Mouse (Mus musculus): ENCODE measurements around the gene Ahcyl1. TPM values are rescaled to one million over a fixed set of nuclear protein-coding genes. Genes with fewer than 3 reads are reported as not detected.

Gene Ahcyl1
- polyA plus RNA-seq, 1 experiment from 2014 or later, result 93.2 TPM

DNA sequence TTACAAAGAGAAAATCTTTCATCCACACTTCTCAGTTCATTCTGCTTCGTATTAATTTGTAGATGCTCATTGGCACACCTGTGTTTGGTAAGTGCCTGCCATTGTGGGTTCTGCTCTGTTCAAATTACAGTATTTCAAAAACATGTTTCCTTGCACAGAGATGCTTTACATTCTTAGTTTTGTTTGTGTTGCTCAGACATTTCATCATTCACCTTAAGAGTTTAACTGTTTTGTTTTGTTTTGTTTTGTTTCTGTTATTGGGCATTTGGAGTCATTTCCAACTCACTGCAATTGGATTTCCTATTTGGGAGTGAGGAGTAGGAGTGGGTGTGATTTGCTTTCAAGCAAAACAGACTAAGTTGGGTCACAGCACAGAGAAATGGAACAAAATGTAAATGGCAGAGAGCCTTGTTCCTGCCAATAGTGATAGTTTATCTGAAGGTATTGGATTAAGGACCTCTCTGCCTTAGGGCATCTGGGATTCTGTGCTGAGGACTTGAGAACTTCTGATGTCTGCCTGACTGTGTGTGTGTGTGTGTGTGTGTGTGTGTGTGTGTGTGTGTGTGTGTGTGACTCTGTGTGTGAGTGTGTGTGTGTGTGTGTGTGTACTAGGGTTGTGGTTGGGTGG is 5.5 kb upstream of the Ahcyl1 start:
- Histone ChIP-seq H3K27ac (no peak overlapping the region), H3K27me3 (no peaks in the 10 kb centered on the region), H3K4me1 (peaks cover 3% of the 10 kb centered on the region; the same call in 1 of the 2 replicates), H3K9ac (no peak overlapping the region), H3K9me3 (no peaks in the 10 kb centered on the region), H3K36me3 (no peaks in the 10 kb centered on the region), H3K4me2 (no peak overlapping the region), H3K4me3 (no peak overlapping the region)
- ATAC-seq (ENCODE audit: insufficient number of reproducible peaks, insufficient read depth, low FRiP score, low TSS enrichment, low read depth), result no peak
- 84% methylated on average over 1 of the region's 1 CpGs for WGBS

DNA sequence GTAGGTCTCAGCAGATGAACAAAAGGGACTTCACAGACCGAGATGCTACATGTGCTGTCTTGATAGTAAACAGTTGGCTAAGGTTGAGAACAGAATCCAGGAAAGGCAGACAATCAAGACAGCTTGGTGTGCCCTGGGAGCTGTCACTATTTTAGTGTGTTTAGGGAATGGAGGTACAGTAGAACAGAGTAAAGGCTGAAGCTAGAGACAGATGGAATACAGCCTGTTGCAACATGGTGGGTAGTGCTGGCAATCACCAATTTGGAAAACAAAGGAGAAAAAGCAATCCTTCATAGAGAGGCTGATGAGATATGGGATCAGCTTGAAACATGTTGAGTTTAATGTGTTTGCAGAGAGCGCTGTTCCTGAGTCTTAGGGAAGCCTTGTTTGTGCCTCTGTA is 4.3 kb upstream of the Ahcyl1 start:
- H3K36me3 ChIP-seq, result no peaks in the 10 kb centered on the region
- no peak for ATAC-seq (ENCODE audit: insufficient number of reproducible peaks, insufficient read depth, low FRiP score, low TSS enrichment, low read depth)
- no peaks in the 10 kb centered on the region for H3K9me3 ChIP-seq
- no peaks in the 10 kb centered on the region for H3K27me3 ChIP-seq
- no peak overlapping the region for H3K4me2 ChIP-seq
- no peak overlapping the region for H3K27ac ChIP-seq
- peaks cover 5% of the 10 kb centered on the region; the same call in 1 of the 2 replicates for H3K4me1 ChIP-seq
- no peak overlapping the region for H3K4me3 ChIP-seq
- H3K9ac ChIP-seq, result no peak overlapping the region
- WGBS, result 89% methylated on average over 2 of the region's 2 CpGs

DNA sequence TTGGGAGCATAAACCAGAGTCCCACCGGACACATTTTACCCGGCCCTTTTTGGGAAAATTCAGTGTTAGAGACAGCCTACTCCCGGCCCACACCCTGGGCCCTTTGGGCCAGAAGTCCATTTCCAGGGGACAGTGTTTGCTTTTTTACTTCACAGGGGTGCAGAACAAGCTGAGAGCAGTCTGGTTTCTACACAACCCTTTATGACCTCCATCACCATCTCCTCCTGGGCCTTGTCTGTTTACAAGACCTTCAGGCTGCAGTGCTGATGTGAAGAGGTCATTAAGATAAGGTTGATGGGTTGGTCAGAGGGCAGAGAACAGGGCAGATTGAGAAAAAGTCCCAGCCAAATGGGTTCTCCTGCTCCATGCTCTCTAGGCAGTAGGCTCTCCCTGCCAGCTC is 550 bp upstream of the Ahcyl1 start:
- 49% methylated on average over 3 of the region's 3 CpGs for WGBS
- Histone ChIP-seq H3K27ac (no peak overlapping the region), H3K4me1 (peaks cover 28% of the 10 kb centered on the region), H3K9me3 (no peaks in the 10 kb centered on the region), H3K4me3 (peak overlapping the region; percentile 90), H3K4me2 (peak overlapping the region; percentile 46), H3K36me3 (no peaks in the 10 kb centered on the region), H3K9ac (peak overlapping the region; percentile 54; the same call in 1 of the 2 replicates), H3K27me3 (no peaks in the 10 kb centered on the region)
- ATAC-seq (ENCODE audit: insufficient number of reproducible peaks, insufficient read depth, low FRiP score, low TSS enrichment, low read depth), result peak; percentile 28

DNA sequence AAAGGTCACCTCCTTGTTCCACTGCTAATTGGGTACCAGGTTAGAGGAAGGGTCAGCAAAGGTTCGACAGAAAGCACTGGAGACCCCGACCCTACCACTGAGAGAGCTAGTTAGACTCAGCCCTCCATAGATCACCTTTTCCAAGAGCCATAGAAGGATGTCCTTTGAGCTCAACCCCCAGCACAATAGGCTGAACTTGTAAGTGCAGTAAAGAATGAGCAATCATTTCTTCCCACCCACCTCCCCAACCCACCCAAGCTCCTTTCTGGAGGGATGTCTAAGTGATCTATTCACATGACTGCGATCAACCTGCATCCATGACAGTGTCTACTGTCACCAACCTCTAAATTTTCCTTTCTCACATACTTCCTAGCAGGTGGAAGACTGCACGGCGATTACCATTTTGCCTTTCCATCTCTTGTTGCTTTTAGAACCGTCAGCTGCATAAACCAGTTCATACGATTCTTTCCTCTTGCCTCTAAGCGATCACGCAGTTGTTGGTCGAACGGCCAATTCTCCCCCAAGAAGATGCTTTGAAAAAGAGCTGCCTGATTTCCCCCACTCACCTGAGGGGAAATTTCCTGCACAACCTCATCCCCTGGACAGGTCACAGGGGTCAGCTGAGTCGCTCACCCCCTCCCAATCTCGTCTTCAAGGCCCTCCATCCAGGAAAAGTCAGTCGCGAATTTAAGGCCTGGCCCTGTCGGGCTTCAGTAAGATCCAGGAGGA is 977 bp downstream of the Ahcyl1 start:
- peak overlapping the region; percentile 94 for H3K27ac ChIP-seq
- H3K9me3 ChIP-seq, result no peaks in the 10 kb centered on the region
- H3K27me3 ChIP-seq, result no peaks in the 10 kb centered on the region
- no peaks in the 10 kb centered on the region for H3K36me3 ChIP-seq
- H3K4me2 ChIP-seq, result peak overlapping the region; percentile 84
- ATAC-seq (ENCODE audit: insufficient number of reproducible peaks, insufficient read depth, low FRiP score, low TSS enrichment, low read depth), result no peak
- peak overlapping the region; percentile 90 for H3K4me3 ChIP-seq
- H3K4me1 ChIP-seq, result peaks cover 39% of the 10 kb centered on the region
- WGBS, result 5% methylated on average over 16 of the region's 16 CpGs
- H3K9ac ChIP-seq, result peak overlapping the region; percentile 98

DNA sequence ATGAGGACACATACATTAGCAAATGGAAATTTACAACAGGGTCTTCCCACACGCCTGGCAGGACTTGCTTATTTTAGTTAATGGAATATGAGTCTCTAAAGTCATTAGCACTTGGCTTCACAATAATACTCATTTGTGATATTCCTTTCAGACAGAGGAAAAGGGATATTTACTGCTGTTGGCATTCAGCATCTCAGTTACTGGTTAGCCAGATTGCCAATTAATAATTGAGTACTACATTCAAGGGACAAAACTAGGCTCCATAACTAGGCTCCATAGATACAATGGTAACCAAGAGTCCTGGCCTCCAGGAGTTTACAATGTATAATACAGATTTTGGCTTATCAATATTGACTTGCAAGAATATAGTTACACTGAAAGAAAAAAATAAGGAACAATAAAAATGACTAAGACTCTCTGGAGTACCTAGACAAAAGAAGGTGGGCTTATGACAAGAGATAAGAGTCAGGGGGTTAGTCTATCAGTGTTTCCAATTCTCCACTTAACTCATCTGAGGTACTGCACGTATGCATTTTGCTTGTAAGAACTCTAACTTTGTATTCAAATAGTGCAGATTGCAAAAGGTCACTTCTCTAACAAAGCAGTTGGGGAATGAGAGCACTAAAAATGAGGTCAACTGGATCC is 2.0 kb downstream of the Ahcyl1 start:
- Histone ChIP-seq H3K4me1 (peaks cover 47% of the 10 kb centered on the region), H3K27ac (no peak overlapping the region), H3K9ac (peak overlapping the region; percentile 98; the same call in 1 of the 2 replicates), H3K4me2 (peak overlapping the region; percentile 84), H3K36me3 (no peaks in the 10 kb centered on the region), H3K4me3 (peak overlapping the region; percentile 90), H3K9me3 (no peaks in the 10 kb centered on the region), H3K27me3 (no peaks in the 10 kb centered on the region)
- WGBS, result 71% methylated on average over 2 of the region's 2 CpGs
- no peak for ATAC-seq (ENCODE audit: insufficient number of reproducible peaks, insufficient read depth, low FRiP score, low TSS enrichment, low read depth)

DNA sequence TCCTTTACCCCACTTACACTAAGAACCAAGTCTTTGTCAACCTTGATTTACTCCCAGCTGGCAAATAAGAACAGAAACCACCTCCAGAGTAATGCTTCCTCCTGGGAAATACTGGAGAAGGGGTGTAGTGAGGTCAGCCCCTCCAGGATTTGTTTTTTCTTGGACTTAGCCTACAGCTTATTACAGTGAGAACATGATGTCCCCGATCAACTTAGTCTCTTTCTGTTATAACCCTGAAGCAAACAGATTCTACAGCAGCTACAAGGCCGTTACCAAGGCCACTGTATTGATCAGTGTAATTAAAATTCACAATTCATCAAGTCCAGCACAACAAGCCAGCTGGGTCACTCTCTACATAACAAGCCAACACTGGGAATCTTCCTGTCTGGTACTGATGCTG is 6.0 kb downstream of the Ahcyl1 start:
- Histone ChIP-seq H3K27ac (no peak overlapping the region), H3K9me3 (no peaks in the 10 kb centered on the region), H3K36me3 (no peaks in the 10 kb centered on the region), H3K4me2 (no peak overlapping the region), H3K9ac (no peak overlapping the region), H3K4me3 (no peak overlapping the region), H3K27me3 (no peaks in the 10 kb centered on the region), H3K4me1 (peaks cover 59% of the 10 kb centered on the region)
- 80% methylated on average over 2 of the region's 2 CpGs for WGBS
- no peak for ATAC-seq (ENCODE audit: insufficient number of reproducible peaks, insufficient read depth, low FRiP score, low TSS enrichment, low read depth)

DNA sequence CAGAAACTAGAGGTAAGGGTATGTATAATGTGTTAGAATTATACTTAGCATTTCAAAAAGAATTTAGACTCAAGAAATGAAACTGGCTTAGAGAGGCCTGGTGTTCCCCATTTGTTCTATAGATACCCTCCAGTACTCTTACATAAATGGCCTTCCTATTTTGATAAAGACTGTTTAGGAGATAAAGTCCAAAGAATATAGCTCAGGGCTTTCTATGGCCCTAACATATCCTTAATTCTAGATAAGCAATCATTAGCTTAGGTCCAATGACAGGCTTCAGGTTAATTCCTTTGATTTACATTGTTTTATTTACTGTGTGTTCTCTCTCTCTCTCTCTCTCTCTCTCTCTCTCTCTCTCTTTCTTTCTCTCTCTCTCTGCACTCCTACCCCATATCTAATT is 7.1 kb downstream of the Ahcyl1 start:
- H3K4me2 ChIP-seq, result no peak overlapping the region
- peaks cover 54% of the 10 kb centered on the region for H3K4me1 ChIP-seq
- H3K9ac ChIP-seq, result no peak overlapping the region
- no peak overlapping the region for H3K4me3 ChIP-seq
- H3K27me3 ChIP-seq, result no peaks in the 10 kb centered on the region
- H3K36me3 ChIP-seq, result no peaks in the 10 kb centered on the region
- ATAC-seq (ENCODE audit: insufficient number of reproducible peaks, insufficient read depth, low FRiP score, low TSS enrichment, low read depth), result no peak
- H3K9me3 ChIP-seq, result no peaks in the 10 kb centered on the region
- no peak overlapping the region for H3K27ac ChIP-seq

DNA sequence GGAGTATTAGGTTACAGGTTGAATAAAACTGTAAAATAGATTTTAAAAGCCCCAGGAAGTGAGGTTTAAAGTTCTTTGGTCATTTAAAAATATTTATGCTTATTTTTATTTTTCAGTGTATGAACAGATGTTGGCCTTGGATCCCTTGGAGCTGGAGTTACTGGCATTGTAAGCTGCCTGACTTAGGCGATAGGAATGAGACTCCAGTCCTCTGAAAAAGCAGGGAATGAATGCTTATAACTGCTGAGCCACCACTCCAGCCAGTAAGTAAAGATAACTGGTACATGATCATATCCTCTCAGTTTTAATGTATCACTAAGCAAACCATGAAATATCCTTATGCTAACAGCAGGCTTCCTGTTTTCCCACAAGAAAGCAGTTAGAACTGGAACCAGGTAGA is 8.1 kb downstream of the Ahcyl1 start:
- no peak overlapping the region for H3K4me2 ChIP-seq
- H3K9me3 ChIP-seq, result no peaks in the 10 kb centered on the region
- no peaks in the 10 kb centered on the region for H3K36me3 ChIP-seq
- no peak for ATAC-seq (ENCODE audit: insufficient number of reproducible peaks, insufficient read depth, low FRiP score, low TSS enrichment, low read depth)
- H3K27me3 ChIP-seq, result no peaks in the 10 kb centered on the region
- WGBS, result 68% methylated on average over 1 of the region's 1 CpGs
- H3K27ac ChIP-seq, result no peak overlapping the region
- no peak overlapping the region for H3K4me3 ChIP-seq
- H3K9ac ChIP-seq, result no peak overlapping the region
- peaks cover 48% of the 10 kb centered on the region for H3K4me1 ChIP-seq

DNA sequence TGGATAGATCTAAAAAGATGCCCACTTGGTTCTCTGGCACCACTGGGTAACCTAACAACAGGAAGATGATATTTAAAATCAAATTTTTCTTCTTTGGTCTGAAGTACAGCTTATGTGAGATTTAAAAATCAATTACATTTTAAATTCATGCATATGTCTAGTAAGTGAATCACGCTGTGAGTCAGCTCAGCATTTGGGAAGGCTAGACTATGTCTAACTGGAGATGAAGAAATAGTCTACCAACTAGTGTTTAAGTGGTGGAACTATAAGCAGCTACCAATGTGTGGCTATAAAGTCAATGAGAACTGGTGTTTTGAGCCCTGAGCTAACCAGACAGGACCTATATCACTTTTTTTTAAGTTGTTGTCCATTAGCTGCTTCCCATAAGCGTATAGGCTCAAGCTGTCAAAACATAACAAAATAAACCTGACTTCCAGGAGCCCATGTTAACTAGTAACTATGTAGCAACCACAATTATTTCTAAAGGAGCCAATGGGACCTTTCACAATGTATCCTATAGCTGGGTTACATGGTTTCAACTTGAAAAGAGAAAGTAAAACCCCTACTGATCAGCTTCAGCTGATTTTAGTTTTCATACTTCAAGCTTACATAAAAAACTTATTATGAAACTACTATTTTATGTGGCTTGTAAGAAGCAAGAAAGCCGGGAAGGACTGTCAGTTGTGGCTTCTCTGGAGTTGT is 9.9 kb downstream of the Ahcyl1 start:
- Histone ChIP-seq H3K4me3 (no peak overlapping the region), H3K4me1 (peaks cover 56% of the 10 kb centered on the region), H3K9ac (no peak overlapping the region), H3K36me3 (no peaks in the 10 kb centered on the region), H3K27me3 (no peaks in the 10 kb centered on the region), H3K27ac (no peak overlapping the region), H3K4me2 (no peak overlapping the region), H3K9me3 (no peaks in the 10 kb centered on the region)
- no peak for ATAC-seq (ENCODE audit: insufficient number of reproducible peaks, insufficient read depth, low FRiP score, low TSS enrichment, low read depth)
- WGBS, result 73% methylated on average over 3 of the region's 3 CpGs

DNA sequence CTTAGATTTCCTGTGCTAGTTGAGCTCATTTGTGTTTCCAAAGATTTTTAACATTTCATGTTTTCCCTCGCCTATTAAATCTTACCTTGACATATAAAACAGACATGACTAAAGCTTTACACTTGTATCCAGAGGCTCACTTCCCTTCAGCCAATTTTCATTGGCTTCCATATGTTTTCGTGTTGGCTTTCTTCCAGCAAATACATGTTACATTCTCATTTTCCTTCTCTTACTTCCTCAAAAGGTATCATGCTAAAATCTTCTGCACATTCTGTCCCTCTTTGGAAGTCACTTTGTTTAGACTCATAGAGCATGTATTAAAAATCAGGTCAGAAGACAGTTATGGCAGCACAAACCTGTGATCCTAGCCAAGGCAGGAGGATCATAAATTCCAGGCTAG is 10.7 kb downstream of the Ahcyl1 start:
- Histone ChIP-seq H3K4me3 (no peak overlapping the region), H3K27ac (no peak overlapping the region; the same call in 1 of the 2 replicates), H3K36me3 (no peaks in the 10 kb centered on the region), H3K27me3 (no peaks in the 10 kb centered on the region), H3K4me2 (no peak overlapping the region), H3K9ac (no peak overlapping the region), H3K9me3 (no peaks in the 10 kb centered on the region), H3K4me1 (peaks cover 56% of the 10 kb centered on the region)
- no peak for ATAC-seq (ENCODE audit: insufficient number of reproducible peaks, insufficient read depth, low FRiP score, low TSS enrichment, low read depth)
- WGBS, result 52% methylated on average over 2 of the region's 2 CpGs

DNA sequence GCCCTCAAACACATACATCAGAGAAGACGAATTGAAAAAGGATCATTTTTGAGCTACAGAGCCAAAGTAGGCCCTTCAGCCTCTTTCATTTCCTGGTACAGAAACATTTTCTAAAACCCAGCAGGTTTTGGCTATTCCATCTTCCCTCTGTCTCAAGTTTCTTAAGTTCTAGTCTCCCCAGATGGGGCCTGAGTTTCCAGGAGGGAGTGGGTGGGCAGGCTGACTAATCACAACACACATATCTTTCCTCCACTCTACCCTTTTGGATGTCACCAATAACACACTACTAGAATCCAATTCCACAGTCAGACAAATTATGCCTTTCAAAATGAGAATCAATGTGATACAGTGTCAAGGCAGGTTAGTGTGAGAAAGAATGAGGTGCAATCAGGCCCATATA is 12.8 kb downstream of the Ahcyl1 start:
- no peak overlapping the region for H3K4me3 ChIP-seq
- no peak overlapping the region for H3K27ac ChIP-seq
- no peak overlapping the region for H3K4me2 ChIP-seq
- no peaks in the 10 kb centered on the region for H3K9me3 ChIP-seq
- H3K4me1 ChIP-seq, result peaks cover 52% of the 10 kb centered on the region
- ATAC-seq (ENCODE audit: insufficient number of reproducible peaks, insufficient read depth, low FRiP score, low TSS enrichment, low read depth), result no peak
- H3K9ac ChIP-seq, result no peak overlapping the region
- WGBS, result 73% methylated on average over 1 of the region's 1 CpGs
- no peaks in the 10 kb centered on the region for H3K27me3 ChIP-seq
- H3K36me3 ChIP-seq, result no peaks in the 10 kb centered on the region
